Mouse (Mus musculus) forebrain, embryonic 13.5 days (tissue): ENCODE measurements at regions not wholly inside any gene's neighbourhood (a gene's known extent, or its start where the extent isn't known, plus 50 kb on each side); places are given as distances from the start of the nearest gene placed in this dataset.

Experiments
- ATAC-seq: fragments of 200-750 bp; cut with Nextera tagmentation; 2 replicates; pipeline ENCODE4 v1.8.0; 2017
- H3K27ac ChIP-seq: fragments of 300-500 bp; sonication (generic); 2 replicates; pipeline ENCODE4 v1.5.1; 2015; ENCODE audit warnings: inconsistent platforms, mild to moderate bottlenecking, moderate library complexity
- H3K27me3 ChIP-seq: fragments of 300-500 bp; sonication (generic); 2 replicates; pipeline ENCODE4 v1.6.1; 2015; ENCODE audit warnings: mild to moderate bottlenecking, inconsistent platforms
- H3K36me3 ChIP-seq: fragments of 300-500 bp; sonication (generic); 2 replicates; pipeline ENCODE4 v1.6.1; 2015; ENCODE audit warnings: mild to moderate bottlenecking, inconsistent platforms; ENCODE audit not compliant: poor library complexity, severe bottlenecking
- H3K4me1 ChIP-seq: fragments of 300-500 bp; sonication (generic); 2 replicates; pipeline ENCODE4 v1.6.1; 2015; ENCODE audit warnings: inconsistent platforms
- H3K4me2 ChIP-seq: fragments of 300-500 bp; sonication (generic); 2 replicates; pipeline ENCODE4 v1.6.1; 2015; ENCODE audit warnings: inconsistent platforms, mild to moderate bottlenecking, moderate library complexity
- H3K4me3 ChIP-seq: fragments of 300-500 bp; sonication (generic); 2 replicates; pipeline ENCODE4 v1.5.1; 2015; ENCODE audit warnings: mild to moderate bottlenecking, inconsistent platforms
- H3K9ac ChIP-seq: fragments of 300-500 bp; sonication (generic); 2 replicates; pipeline ENCODE4 v1.6.1; 2015; ENCODE audit warnings: mild to moderate bottlenecking, inconsistent platforms
- H3K9me3 ChIP-seq: fragments of 300-500 bp; sonication (generic); replicated peaks from 2 replicates; pipeline ENCODE4 v1.6.1; 2016; ENCODE audit warnings: inconsistent platforms
- WGBS: fragments of 180-500 bp; shearing (Covaris S2); methylation state at CpG from one replicate; pipeline ENCODE4 v1.1.7; 2015; 5-methylcytosine and 5-hydroxymethylcytosine counted together

- Histone ChIP-seq H3K9me3 (no peaks in the 10 kb centered on the region), H3K9ac (no peak overlapping the region), H3K4me2 (no peak overlapping the region), H3K4me3 (no peak overlapping the region), H3K4me1 (peaks cover 9% of the 10 kb centered on the region), H3K27ac (no peak overlapping the region), H3K27me3 (peaks cover 12% of the 10 kb centered on the region; the same call in 1 of the 2 replicates), H3K36me3 (no peaks in the 10 kb centered on the region)
- 10% methylated on average over 4 of the region's 4 CpGs for WGBS
- ATAC-seq: no peak
Measured at GRCm38 (mm10) chr3:37776224-37776623, 51.9 kb upstream of the Gm5148 start.
